Mouse (Mus musculus) brain, adult 2 months (tissue): ENCODE measurements around the gene B020031M17Rik.
"Not testable (repeated sequence)": the region's sequence is repeated elsewhere in the genome, so short reads cannot be mapped to it uniquely, and the experiment has no call there.

ENCODE experiments used
- DNase-seq: peaks from one replicate; pipeline ENCODE4 v3.0.0; 2011; ENCODE audit warnings: low read depth, low spot score

The B020031M17Rik gene

DNA sequence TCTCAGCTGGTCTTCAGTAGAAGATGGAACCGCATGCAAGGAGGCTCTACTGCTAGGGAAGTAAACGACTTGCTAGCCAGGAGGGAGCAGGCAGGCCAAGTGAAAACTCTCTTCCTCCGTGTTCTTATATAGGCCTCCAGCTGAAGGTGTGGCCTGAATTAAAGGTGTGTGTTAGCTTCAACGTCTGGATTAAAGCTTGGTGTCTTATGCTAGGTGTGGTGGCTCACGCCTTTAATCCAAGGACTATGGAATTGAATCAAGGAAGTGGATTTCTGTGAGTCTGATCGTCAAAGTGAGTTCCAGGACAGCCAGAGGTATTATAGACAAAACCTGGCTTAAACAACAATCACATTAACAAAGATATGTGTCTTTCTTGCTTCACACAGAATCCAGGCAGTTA is at the start of gene B020031M17Rik:
B020031M17Rik (minus strand) TSS at position 101 of the 400 bp plus-strand sequence.
- not testable (repeated sequence) for DNase-seq

DNA sequence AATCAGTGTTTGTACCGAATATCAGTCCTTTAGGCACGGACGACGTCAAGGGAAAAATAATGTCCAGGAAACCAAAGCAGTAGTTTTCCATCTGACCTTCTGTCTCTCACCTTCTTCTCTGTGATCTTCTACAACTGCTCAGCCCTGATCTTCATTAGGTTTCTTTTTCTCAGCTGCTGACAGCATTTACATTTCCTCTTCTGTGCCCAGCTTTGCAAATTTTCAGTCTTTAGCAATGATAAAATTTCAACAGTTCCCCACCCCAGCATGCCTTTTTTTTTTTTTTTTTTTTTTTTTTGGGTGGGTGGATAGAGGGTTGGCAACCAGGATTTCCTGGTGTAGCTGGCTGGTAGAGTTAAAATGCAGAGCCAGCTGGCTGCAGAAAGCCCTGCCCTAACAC is 48.6 kb upstream of the B020031M17Rik start:
- not testable (repeated sequence) for DNase-seq

DNA sequence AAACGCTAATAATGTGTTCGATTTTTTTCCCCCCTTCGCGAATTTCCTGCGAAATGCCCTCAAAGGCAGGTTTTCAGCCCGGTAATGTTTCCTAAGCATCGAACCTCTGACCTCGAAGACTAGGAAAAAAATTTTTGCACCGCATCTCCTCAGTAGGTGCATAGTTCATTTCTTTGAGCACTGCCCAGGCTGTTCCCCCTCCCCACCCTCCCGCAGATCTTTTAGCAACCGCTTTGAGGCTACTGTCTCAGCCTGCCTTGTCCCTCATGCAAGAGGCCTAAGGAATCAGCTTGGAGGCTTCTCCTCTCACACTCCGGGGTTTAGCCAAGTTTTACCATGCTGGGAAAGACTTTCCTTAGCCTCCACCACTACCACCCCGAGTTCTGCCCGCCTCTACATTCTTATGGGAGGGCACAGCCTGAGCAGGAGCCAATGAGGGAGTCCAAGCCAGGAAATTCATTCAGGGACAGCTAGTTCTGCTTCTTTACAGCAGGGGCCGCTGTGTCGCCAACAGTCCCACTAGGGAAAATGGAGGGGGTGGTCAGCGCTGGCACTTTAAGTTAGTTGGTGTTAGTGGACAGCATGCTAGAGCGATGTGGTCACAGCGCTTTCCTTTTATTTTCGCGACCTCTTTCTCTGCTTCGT is 48.0 kb upstream of the B020031M17Rik start:
- DNase-seq: not testable (repeated sequence)

DNA sequence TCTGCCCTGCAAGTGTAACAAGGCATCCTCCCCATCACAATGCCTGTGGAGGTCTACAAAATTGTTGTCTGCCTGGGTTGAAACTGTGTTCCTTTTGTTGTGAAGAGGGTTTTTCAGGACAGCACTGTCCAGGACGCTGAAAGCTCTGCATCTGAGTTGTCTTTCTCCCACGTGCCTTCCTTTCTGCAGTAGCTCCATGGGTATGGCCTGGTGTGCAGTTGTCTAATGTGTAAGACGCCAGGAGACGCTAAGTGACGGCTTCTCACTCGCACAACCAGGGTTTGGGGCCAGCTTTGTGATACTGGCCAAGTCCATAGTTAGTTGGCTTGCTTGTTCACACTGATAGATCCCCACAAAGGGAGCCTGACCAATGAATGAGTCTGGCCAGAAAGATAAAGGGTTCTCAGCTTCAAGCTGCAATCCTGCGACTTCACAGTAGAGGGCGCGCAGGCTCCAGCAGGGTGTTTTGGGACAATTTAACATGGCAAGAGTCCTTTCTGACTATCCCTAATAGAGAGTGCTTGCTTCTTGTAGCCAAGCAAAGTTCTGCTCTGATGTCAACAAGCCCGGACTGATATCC is 41.4 kb upstream of the B020031M17Rik start:
- not testable (repeated sequence) for DNase-seq

DNA sequence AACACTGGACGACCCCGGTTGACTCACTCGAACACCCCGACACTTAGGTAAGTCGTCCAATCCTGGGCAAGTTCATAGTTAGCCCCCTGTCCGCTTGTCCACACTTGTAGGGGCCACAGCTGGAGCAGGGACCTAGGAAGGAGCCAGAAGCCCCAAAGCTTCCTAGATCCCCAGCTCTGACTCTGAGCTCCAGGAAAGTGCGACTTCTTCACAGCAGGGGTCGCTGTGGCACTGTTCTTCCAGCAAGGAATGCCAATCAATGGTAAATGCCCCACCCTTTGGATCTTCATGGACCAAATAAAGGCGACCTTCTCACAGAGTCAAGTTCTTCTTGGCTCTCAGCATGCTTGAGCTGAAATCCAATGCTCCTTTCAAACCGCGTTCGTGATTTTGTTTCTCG is 40.7 kb upstream of the B020031M17Rik start:
- DNase-seq: not testable (repeated sequence)

DNA sequence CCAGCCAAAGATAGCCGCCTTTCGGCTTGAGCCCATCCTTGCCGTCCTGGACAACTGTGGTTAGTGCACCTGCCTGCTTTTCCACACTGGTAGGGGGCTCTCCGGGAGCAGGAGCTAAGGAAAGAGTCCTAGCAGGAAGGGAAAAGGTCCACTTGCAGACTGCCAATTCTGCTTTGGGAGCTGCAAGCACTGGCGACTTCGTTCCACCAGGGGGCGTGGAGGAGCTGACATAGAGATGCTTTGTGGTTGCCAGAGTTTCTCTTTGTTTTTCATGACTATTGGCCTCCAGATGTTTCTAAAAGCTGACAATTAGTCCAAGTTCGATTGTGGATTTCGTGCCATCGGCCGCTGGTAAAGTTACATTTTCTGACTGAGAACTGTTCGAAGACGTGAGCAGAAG is 18.6 kb upstream of the B020031M17Rik start:
- not testable (repeated sequence) for DNase-seq

DNA sequence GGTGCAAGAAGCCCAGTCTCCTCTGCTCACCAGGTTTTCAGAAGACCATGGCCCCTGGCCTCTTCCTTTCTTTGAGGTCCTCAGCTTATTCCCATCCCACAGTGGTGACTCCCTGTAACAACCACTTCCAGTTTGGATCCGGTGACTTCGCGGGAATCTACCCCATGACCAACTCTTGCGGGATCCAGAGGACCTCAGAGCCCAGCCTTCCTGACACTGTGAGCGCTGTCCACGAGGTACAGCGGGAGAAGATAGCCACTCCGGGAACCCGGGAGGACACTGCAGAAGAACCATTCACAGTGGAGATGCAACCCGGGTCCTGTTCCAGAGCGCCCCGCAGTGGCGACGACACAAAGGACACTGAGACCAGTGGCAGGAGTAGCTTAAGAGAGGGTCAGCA is 17.6 kb upstream of the B020031M17Rik start:
- DNase-seq: not testable (repeated sequence)

DNA sequence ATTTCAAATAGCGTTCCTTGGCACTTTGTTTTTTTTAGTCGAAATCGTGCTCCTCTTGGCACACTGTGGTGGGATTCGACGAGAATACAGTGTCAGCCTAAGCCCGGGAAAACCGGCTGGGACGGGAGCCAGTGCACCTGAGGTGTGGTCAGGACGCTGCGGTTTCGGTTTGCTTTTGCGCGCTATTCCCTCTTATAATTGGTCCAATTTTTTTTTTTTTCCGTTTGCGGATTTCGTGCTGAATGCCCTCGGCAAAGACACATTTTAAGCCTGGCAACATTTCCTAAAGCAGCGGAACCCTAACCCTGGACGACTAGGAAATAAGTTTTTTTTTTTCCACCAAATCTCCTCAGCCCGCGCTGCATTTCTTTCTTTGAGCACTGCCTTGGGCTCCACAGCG is 15.4 kb upstream of the B020031M17Rik start:
- not testable (repeated sequence) for DNase-seq

DNA sequence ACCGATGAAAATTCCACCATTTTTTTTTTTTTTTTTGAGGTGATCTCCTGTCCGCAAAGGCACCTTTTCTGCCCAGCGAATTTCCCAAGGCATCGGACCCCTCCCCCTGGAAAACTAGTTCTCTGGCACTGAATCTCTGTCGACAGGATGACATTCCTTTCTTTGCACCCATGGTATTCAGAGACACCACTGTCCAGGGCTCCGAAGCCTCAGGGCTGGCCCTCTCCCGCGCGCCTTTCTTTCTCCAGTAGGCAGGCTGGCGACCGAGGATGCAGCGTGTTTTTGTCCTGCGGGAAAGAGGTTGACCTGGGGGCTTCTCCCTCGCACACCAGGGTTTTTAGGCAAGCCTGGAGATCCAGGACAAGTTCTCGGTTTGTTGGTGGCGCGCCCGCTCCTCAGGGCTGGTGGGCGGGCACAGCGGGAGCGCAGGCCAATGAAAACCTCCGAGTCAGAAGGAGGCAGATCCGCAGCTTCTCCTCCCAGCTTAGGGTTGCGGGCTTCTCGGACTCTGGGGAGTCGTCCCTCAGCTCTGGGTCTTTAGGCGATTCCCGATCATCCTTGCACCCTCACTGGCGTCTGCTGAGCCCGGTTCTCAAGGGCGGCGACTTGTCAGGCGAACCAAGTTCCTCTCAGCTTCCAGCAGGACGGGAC is 14.8 kb upstream of the B020031M17Rik start:
- not testable (repeated sequence) for DNase-seq

DNA sequence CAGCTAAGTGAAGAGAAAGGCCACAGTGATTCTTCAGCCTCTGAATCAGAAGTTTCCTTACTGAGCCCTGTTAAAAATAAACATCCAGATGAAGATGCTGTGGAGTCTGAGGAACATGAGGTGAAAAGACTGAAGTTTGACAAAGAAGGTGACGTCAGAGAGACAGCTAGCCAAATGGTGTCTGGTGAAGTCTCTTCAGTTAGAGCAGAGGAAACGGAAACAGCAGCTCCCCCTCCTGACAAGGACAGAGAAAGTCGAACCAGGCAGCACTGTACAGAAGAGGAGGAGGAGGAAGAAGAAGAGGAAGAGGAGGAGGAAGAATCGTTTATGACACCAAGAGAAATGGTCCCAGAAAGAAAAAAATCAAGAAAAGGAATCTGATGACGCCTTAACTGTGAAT is 12.2 kb upstream of the B020031M17Rik start:
- not testable (repeated sequence) for DNase-seq

DNA sequence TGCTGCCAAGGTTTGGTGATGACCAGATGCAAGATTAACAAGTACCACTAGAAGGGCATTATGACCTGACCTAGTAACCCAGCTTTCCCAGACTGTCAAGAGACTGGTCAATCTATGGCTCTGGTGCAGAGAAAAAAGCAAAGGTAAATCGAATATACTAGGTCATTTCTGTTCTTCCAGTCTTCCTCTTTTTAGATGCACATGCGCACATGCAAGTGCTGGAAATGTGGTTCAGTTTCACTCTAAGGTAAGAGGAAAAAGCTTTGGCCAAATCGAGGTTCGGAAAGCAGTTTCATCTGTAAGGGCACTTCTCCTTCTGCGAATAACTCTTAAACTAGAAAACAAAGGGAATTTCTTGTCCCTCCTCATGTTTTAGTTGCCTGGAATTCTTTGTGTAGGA is 5.0 kb upstream of the B020031M17Rik start:
- DNase-seq: not testable (repeated sequence)

DNA sequence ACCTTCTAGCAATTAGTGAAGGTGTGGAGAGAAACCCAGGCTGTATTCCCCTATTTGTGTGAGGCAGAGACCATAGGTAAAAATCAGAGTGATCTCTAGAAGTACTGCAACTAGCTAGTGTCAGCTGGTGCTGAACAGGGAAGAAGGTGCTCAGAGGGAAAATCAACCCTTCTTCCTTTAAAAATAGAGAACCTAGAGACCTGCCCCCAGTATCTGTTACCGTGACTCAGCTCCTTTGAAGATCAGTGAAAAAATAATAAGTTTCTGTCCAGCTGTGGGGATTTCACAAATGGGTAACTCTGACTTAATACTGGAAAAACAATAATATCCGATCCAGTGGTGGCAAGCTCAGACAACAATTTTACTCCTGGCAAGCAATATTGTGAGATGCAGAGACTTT is 4.5 kb upstream of the B020031M17Rik start:
- DNase-seq: not testable (repeated sequence)

DNA sequence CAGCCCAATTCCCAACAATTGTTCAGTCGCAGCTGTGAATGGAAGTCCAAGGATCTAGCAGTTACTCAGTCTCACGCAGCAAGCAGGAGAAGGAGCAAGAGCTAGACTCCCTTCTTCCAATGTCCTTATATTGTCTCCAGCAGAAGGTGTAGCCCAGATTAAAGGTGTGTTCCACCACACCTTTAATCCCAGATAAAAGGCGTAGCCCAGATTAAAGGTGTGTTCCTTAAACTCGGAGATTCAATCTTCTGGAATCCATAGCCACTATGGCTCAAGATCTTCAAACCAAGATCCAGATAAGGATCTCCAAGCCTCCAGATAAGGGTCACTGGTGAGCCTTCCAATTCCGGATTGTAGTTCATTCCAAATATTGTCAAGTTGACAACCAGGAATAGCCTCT is 21.4 kb downstream of the B020031M17Rik start, which contains the start of gene Gm21761:
Gm21761 (minus strand) TSS at position 101 of the 400 bp plus-strand sequence.
- not testable (repeated sequence) for DNase-seq

DNA sequence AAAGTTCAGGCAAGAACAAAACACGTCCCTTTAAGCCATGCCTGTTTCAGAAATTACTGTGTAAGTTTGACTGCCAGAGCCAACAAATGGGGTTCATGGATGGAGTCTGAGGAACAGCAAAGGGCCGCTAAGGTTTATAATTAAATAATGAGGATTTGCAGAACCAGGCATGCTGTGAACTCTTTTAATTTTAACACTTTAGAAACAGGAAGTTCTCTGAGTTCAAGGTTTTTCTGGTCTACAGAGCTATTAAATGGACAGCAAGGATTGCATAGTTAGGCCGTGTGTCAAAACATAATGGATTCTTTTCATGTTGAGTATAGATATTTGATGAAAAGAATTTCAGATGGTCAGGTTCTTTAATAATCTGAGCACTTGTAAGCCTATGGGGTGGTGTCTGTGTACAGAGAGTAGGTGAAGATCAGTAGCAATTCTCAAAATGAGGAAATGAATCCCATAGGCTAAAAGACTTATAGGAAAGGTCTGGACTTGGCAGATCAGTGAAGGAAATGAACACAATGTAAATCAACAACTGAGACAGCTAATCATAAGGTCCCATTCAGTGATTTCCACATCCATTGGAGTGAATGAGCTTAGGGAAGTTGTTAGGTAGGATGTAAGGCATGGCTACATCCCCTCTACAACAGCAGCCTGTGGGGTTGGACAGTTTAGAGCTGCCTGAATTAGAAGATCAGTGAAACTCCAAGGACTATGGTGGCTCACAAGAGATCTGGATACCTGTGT is 25.8 kb downstream of the B020031M17Rik start:
- not testable (repeated sequence) for DNase-seq

DNA sequence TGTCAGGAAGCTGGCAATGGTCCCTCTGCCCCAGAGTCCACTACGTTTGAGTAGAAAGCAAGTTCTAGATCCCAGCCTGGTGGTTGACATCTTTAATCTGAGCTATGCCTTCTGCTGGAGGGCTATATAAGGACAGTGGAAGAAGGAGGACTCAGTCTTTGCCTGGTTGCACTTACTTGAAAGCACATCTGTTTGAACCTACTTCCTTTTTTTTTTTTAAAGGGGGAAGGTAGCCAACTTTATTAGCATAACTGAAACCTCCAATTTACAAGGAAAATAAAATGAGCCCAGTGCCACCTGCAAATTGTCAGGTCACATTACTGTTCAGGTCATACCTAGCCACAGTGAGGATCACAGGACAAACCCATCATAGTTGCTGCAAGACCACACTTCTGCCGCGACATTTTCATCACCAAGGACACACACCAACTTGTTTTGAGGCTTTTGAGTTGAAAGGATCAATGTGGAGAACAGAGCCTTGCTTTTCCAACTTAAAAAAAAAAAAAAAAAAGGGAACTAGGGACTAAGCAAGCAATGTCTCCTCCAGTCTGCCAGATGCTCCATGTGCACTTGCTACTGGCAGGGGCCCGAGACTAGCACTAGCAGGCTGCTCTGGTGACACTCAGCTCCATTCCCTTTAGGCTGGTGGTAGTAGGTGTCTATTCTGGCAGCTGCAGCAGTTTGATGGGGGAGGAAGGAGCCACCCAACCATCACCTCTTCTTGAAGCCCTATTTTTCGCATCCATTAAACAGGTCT is 33.5 kb downstream of the B020031M17Rik start:
- DNase-seq: not testable (repeated sequence)

DNA sequence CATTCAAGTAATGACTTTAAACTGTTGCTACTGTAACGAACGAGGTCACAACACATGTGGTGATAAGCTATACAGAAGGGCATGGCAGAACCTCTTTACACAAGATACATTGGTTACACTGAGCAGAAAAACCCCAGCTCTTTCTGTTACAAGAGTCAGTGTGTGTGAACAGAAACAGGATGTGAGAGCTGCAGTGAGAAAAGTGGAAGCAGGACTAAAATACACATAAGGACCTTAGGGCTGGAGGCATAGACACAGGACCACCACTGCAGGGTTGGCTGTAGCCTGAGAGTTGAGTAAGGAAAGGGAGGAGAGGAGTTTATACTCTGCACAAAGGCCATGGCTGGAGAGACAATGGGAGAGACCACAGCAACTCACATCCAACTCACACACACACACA is 34.2 kb downstream of the B020031M17Rik start:
- DNase-seq: not testable (repeated sequence)
